Mouse (Mus musculus) G1E (cell line): ENCODE data around the gene Nrcam.

Experiments used
- CTCF ChIP-seq: IDR thresholded peaks from 2 replicates; pipeline ENCODE4 v1.5.1; 2012; ENCODE audit warnings: low read depth, low read length, inconsistent platforms, mixed read lengths
- GATA1 ChIP-seq: IDR thresholded peaks from 2 replicates; pipeline ENCODE4 v1.6.1; 2012; ENCODE audit warnings: borderline replicate concordance, low read length, inconsistent platforms, mixed read lengths
- TAL1 ChIP-seq: conservative IDR thresholded peaks from 2 replicates; pipeline ENCODE4 v1.6.1; 2012; ENCODE audit warnings: low read depth, low read length, inconsistent platforms, mixed read lengths

- TF ChIP-seq CTCF (no peak), GATA1 (no peak), TAL1 (no peak)
Observed at GRCm38 (mm10) chr12:44380805-44381204, 52.1 kb downstream of the Nrcam start.
